In the genomic region with DNA sequence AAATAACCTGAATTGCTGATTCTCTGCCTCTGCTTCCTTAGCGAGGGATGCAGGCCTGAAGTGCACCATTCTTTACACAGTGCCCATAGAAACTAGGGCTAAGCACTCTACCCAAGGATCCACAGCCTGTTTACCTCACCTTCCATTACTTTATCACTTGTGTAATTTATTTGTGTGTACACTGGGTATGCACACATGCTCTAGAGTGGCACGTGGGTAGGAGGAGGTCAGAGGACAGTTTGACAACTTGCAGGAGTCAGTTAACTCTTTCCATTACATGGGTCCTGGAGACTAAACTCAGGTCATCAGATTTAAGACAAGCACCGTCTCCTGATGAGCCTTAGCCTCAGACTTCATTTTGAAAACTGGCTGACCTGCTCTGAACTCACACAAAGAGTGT, we compare ENCODE assay signal across 15 mouse cellular contexts. TPM values are rescaled to one million over a fixed set of nuclear protein-coding genes. Genes with fewer than 3 reads are reported as not detected.
"Had no signal": no experiment of that assay in that cellular context is flagged by ENCODE, and none has a peak within 500 bp of the region (broad histone marks: within the 10 kb centered on the region; RNA-seq: fewer than 3 reads in every experiment).

No protein-coding gene starts in this region.

- DNase-seq: lung, adult 18-20 months; lung, embryonic 14.5 days; lung, postnatal 4 days; right cerebral cortex, adult 18-20 months; right cerebral cortex, postnatal 25 days; right cerebral cortex, postnatal 4 days; spleen, adult 18-20 months; thymus, adult 18-20 months; thymus, postnatal 14 days; thymus, postnatal 36 days had no signal

- H3K36me3 ChIP-seq: midbrain, embryonic 10.5 days; midbrain, embryonic 12.5 days had no signal

- H3K4me3 ChIP-seq: midbrain, embryonic 10.5 days; midbrain, embryonic 12.5 days; myocyte; neural tube, embryonic 13.5 days; neural tube, embryonic 15.5 days had no signal

- H3K9ac ChIP-seq: lung, embryonic 14.5 days; midbrain, embryonic 12.5 days; neural tube, embryonic 13.5 days; neural tube, embryonic 15.5 days had no signal

- H3K27me3 ChIP-seq: midbrain, embryonic 12.5 days; neural tube, embryonic 13.5 days; neural tube, embryonic 15.5 days had no signal

- H3K9me3 ChIP-seq: midbrain, embryonic 10.5 days; midbrain, embryonic 12.5 days; neural tube, embryonic 13.5 days; neural tube, embryonic 15.5 days had no signal

- H3K4me2 ChIP-seq: lung, embryonic 14.5 days; neural tube, embryonic 13.5 days; neural tube, embryonic 15.5 days had no signal

- H3K27ac ChIP-seq: neural tube, embryonic 13.5 days; neural tube, embryonic 15.5 days had no signal

RNA-seq across cellular contexts. Expression of a gene that starts 36.2 kb away (rescaled TPM):
- polyA plus RNA-seq: myocyte had no signal
